Mouse (Mus musculus): ENCODE measurements around the gene Mrvi1. TPM values are rescaled to one million over a fixed set of nuclear protein-coding genes. Genes with fewer than 3 reads are reported as not detected.

Gene Mrvi1
- polyA plus RNA-seq, 1 experiment from 2014 or later, result 1.4 TPM

DNA sequence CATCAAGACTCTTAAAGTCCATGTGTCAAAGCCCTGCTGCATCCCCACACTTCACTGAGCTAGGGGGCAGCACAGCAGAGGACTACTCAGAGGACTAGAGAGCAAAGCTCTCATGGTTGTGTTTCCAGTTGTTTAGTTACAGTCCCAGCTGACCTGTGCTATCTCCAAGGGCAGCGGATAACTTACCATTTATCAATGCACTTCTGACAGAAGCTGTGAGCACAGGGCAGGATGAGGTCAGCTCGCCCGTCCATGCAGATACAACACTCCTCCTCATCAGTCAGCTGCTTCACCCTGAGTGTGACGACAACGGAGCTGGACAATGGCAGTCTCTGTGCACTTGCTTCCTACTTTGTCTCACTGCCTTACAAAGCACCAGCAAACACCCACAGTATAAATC, 161.2 kb downstream of the Mrvi1 start:
- H3K27ac ChIP-seq (replicated peaks; ENCODE audit: low read depth, low read length), result no peak overlapping the region
- H3K4me1 ChIP-seq (ENCODE audit: control insufficient read depth, insufficient read depth, low read length), result no peaks in the 10 kb centered on the region
- ATAC-seq (ENCODE audit: insufficient number of reproducible peaks, low FRiP score, low TSS enrichment, low read depth) (no peak), DNase-seq (ENCODE audit: low spot score) (no peak)
- no peaks in the 10 kb centered on the region for H3K9me3 ChIP-seq (ENCODE audit: control insufficient read depth, low read length)
- no peak overlapping the region for H3K9ac ChIP-seq (ENCODE audit: low read length)
- no peak overlapping the region for H3K4me2 ChIP-seq (ENCODE audit: low read depth, severe bottlenecking)
- peaks cover 5% of the 10 kb centered on the region; the same call in 1 of the 2 replicates for H3K36me3 ChIP-seq (ENCODE audit: control insufficient read depth, insufficient read depth, low read length)
- no peaks in the 10 kb centered on the region for H3K27me3 ChIP-seq (ENCODE audit: control insufficient read depth, insufficient read depth, low read length)
- 70% methylated on average over 5 of the region's 5 CpGs for WGBS
- H3K4me3 ChIP-seq (ENCODE audit: low read depth, low read length), result no peak overlapping the region

DNA sequence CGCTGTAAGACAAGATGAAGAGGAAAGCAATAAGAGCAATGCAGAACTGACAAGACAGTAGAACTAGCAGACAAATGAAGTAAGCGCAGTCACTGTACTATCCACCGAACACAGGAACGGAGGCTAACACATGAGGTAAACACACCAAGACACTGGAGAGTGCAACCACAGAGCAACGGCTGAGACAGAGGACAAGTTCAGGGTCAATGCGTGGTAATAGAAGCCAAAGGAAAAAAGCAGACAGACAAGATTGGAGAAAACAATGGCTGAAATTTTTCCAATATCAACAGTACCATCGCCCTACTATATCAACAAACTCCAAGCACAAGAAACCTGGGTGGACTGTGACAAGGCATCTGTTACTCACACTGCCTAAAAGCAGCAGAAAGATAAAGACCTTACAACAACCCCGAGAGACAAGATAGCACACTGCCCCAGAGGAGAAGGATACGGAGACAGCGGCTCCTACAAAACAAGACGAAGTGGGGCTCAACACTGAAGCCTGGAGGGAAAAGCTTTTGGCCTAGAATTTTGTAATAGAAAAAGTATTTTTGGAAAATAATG, 163.4 kb downstream of the Mrvi1 start:
- WGBS, result 93% methylated on average over 11 of the region's 11 CpGs
- no peak overlapping the region for H3K9ac ChIP-seq (ENCODE audit: low read length)
- H3K27ac ChIP-seq (replicated peaks; ENCODE audit: low read depth, low read length), result no peak overlapping the region
- no peaks in the 10 kb centered on the region for H3K4me1 ChIP-seq (ENCODE audit: control insufficient read depth, insufficient read depth, low read length)
- DNase-seq (ENCODE audit: low spot score), result no peak
- no peaks in the 10 kb centered on the region for H3K27me3 ChIP-seq (ENCODE audit: control insufficient read depth, insufficient read depth, low read length)
- no peak overlapping the region for H3K4me2 ChIP-seq (ENCODE audit: low read depth, severe bottlenecking)
- ATAC-seq (ENCODE audit: insufficient number of reproducible peaks, low FRiP score, low TSS enrichment, low read depth), result no peak
- no peaks in the 10 kb centered on the region for H3K9me3 ChIP-seq (ENCODE audit: control insufficient read depth, low read length)
- H3K4me3 ChIP-seq (ENCODE audit: low read depth, low read length), result no peak overlapping the region
- H3K36me3 ChIP-seq (ENCODE audit: control insufficient read depth, insufficient read depth, low read length), result peaks cover 4% of the 10 kb centered on the region; the same call in 1 of the 2 replicates

Other genes starting within 250 kb of the Mrvi1 start
- gene Ampd3, start 214.3 kb downstream of the Mrvi1 start, polyA plus RNA-seq (2014; fragmentation: Nextera tagmentation; extraction: Ambion mirVana), result 1.1 and 1.8 TPM in 2 replicates
- gene Rnf141, start 138.0 kb downstream of the Mrvi1 start, polyA plus RNA-seq (2014; fragmentation: Nextera tagmentation; extraction: Ambion mirVana), result 18.5 and 19.5 TPM in 2 replicates
- gene Lyve1, start 119.2 kb downstream of the Mrvi1 start, polyA plus RNA-seq (2014; fragmentation: Nextera tagmentation; extraction: Ambion mirVana), result 0.23 and 0.55 TPM in 2 replicates
- 73.3 and 86.1 TPM in 2 replicates for gene Ctr9, start 46.5 kb upstream of the Mrvi1 start, polyA plus RNA-seq (2014; fragmentation: Nextera tagmentation; extraction: Ambion mirVana)
- gene Eif4g2, start 100.6 kb upstream of the Mrvi1 start, polyA plus RNA-seq (2014; fragmentation: Nextera tagmentation; extraction: Ambion mirVana), result 1,587 and 1,677 TPM in 2 replicates

Measured in limb, embryonic 11.5 days (tissue).